Mouse (Mus musculus): Measurements from ENCODE around the gene Hivep3.
A peak's percentile ranks its signal among the peaks of the same experiment; 100 is the strongest.

Gene Hivep3

GRCm38 (mm10) chr4:119789495-119790148 is 56.0 kb downstream of the Hivep3 start:
- no peak overlapping the region for H3K4me3 ChIP-seq (replicated peaks; ENCODE audit: low read length)
- no peaks in the 10 kb centered on the region for H3K36me3 ChIP-seq (ENCODE audit: insufficient read depth, low read length)
- H3K4me1 ChIP-seq (replicated peaks; ENCODE audit: low read depth, low read length), result no peaks in the 10 kb centered on the region
- no peaks in the 10 kb centered on the region for H3K27me3 ChIP-seq (ENCODE audit: insufficient read depth, low read length)
- no peak for TF ChIP-seq NANOG (IDR thresholded peaks at IDR 0.05; ENCODE audit: borderline replicate concordance, low read length)
- TF ChIP-seq POU5F1 (IDR thresholded peaks at IDR 0.05; ENCODE audit: borderline replicate concordance, low read length), result no peak
- TF ChIP-seq CTCF (conservative IDR thresholded peaks at IDR 0.05; ENCODE audit: low read length), result no peak
- H3K9me3 ChIP-seq (ENCODE audit: low read length), result no peaks in the 10 kb centered on the region

GRCm38 (mm10) chr4:119798891-119799290 is 65.3 kb downstream of the Hivep3 start:
- H3K4me1 ChIP-seq (replicated peaks; ENCODE audit: low read depth, low read length), result no peaks in the 10 kb centered on the region
- no peak overlapping the region for H3K4me3 ChIP-seq (replicated peaks; ENCODE audit: low read length)
- H3K36me3 ChIP-seq (ENCODE audit: insufficient read depth, low read length), result no peaks in the 10 kb centered on the region
- TF ChIP-seq CTCF (conservative IDR thresholded peaks at IDR 0.05; ENCODE audit: low read length) (no peak), NANOG (IDR thresholded peaks at IDR 0.05; ENCODE audit: borderline replicate concordance, low read length) (no peak), POU5F1 (IDR thresholded peaks at IDR 0.05; ENCODE audit: borderline replicate concordance, low read length) (no peak)
- no peaks in the 10 kb centered on the region for H3K27me3 ChIP-seq (ENCODE audit: insufficient read depth, low read length)
- H3K9me3 ChIP-seq (ENCODE audit: low read length), result no peaks in the 10 kb centered on the region

- TF ChIP-seq POU5F1 (IDR thresholded peaks at IDR 0.05; ENCODE audit: borderline replicate concordance, low read length) (no peak), NANOG (IDR thresholded peaks at IDR 0.05; ENCODE audit: borderline replicate concordance, low read length) (no peak)
- Histone ChIP-seq H3K9me3 (ENCODE audit: low read length) (no peaks in the 10 kb centered on the region), H3K4me3 (replicated peaks; ENCODE audit: low read length) (no peak overlapping the region), H3K4me1 (replicated peaks; ENCODE audit: low read depth, low read length) (peaks cover 10% of the 10 kb centered on the region), H3K36me3 (ENCODE audit: insufficient read depth, low read length) (no peaks in the 10 kb centered on the region), H3K27me3 (ENCODE audit: insufficient read depth, low read length) (no peaks in the 10 kb centered on the region; the same call in 1 of the 2 replicates)
These were observed 73.0 kb downstream of the Hivep3 start for GRCm38 (mm10) chr4:119806556-119806955.

GRCm38 (mm10) chr4:119807359-119807758 is 73.8 kb downstream of the Hivep3 start:
- Histone ChIP-seq H3K27me3 (ENCODE audit: insufficient read depth, low read length) (no peaks in the 10 kb centered on the region; the same call in 1 of the 2 replicates), H3K4me3 (replicated peaks; ENCODE audit: low read length) (no peak overlapping the region)
- TF ChIP-seq NANOG (IDR thresholded peaks at IDR 0.05; ENCODE audit: borderline replicate concordance, low read length) (no peak), CTCF (conservative IDR thresholded peaks at IDR 0.05; ENCODE audit: low read length) (no peak), POU5F1 (IDR thresholded peaks at IDR 0.05; ENCODE audit: borderline replicate concordance, low read length) (no peak)

GRCm38 (mm10) chr4:119809245-119809644 is 75.7 kb downstream of the Hivep3 start:
- Histone ChIP-seq H3K36me3 (ENCODE audit: insufficient read depth, low read length) (no peaks in the 10 kb centered on the region), H3K9me3 (ENCODE audit: low read length) (no peaks in the 10 kb centered on the region), H3K4me3 (replicated peaks; ENCODE audit: low read length) (no peak overlapping the region), H3K27me3 (ENCODE audit: insufficient read depth, low read length) (peaks cover 6% of the 10 kb centered on the region), H3K4me1 (replicated peaks; ENCODE audit: low read depth, low read length) (peaks cover 24% of the 10 kb centered on the region)
- TF ChIP-seq NANOG (IDR thresholded peaks at IDR 0.05; ENCODE audit: borderline replicate concordance, low read length) (no peak), CTCF (conservative IDR thresholded peaks at IDR 0.05; ENCODE audit: low read length) (peak; percentile 77), POU5F1 (IDR thresholded peaks at IDR 0.05; ENCODE audit: borderline replicate concordance, low read length) (no peak)

More at GRCm38 (mm10) chr4:119807359-119807758, 73.8 kb downstream of the Hivep3 start:
- peaks cover 10% of the 10 kb centered on the region for H3K4me1 ChIP-seq (replicated peaks; ENCODE audit: low read depth, low read length)
- no peaks in the 10 kb centered on the region for H3K36me3 ChIP-seq (ENCODE audit: insufficient read depth, low read length)
- H3K9me3 ChIP-seq (ENCODE audit: low read length), result no peaks in the 10 kb centered on the region

GRCm38 (mm10) chr4:119812775-119813174 is 79.2 kb downstream of the Hivep3 start:
- Histone ChIP-seq H3K9me3 (ENCODE audit: low read length) (no peaks in the 10 kb centered on the region), H3K4me1 (replicated peaks; ENCODE audit: low read depth, low read length) (peaks cover 51% of the 10 kb centered on the region), H3K4me3 (replicated peaks; ENCODE audit: low read length) (no peak overlapping the region), H3K36me3 (ENCODE audit: insufficient read depth, low read length) (no peaks in the 10 kb centered on the region), H3K27me3 (ENCODE audit: insufficient read depth, low read length) (peaks cover 12% of the 10 kb centered on the region)
- TF ChIP-seq POU5F1 (IDR thresholded peaks at IDR 0.05; ENCODE audit: borderline replicate concordance, low read length) (no peak), NANOG (IDR thresholded peaks at IDR 0.05; ENCODE audit: borderline replicate concordance, low read length) (no peak), CTCF (conservative IDR thresholded peaks at IDR 0.05; ENCODE audit: low read length) (no peak)

- Histone ChIP-seq H3K9me3 (ENCODE audit: low read length) (no peaks in the 10 kb centered on the region), H3K4me1 (replicated peaks; ENCODE audit: low read depth, low read length) (peaks cover 51% of the 10 kb centered on the region), H3K27me3 (ENCODE audit: insufficient read depth, low read length) (peaks cover 12% of the 10 kb centered on the region), H3K4me3 (replicated peaks; ENCODE audit: low read length) (peak overlapping the region; percentile 75; the same call in 1 of the 2 replicates), H3K36me3 (ENCODE audit: insufficient read depth, low read length) (no peaks in the 10 kb centered on the region)
- TF ChIP-seq CTCF (conservative IDR thresholded peaks at IDR 0.05; ENCODE audit: low read length), result no peak
- TF ChIP-seq POU5F1 (IDR thresholded peaks at IDR 0.05; ENCODE audit: borderline replicate concordance, low read length), result no peak
- no peak for TF ChIP-seq NANOG (IDR thresholded peaks at IDR 0.05; ENCODE audit: borderline replicate concordance, low read length)
These were observed 80.1 kb downstream of the Hivep3 start for GRCm38 (mm10) chr4:119813500-119814184.

GRCm38 (mm10) chr4:119814185-119815132 is 80.9 kb downstream of the Hivep3 start:
- Histone ChIP-seq H3K4me3 (replicated peaks; ENCODE audit: low read length) (peak overlapping the region; percentile 75), H3K27me3 (ENCODE audit: insufficient read depth, low read length) (peaks cover 12% of the 10 kb centered on the region), H3K36me3 (ENCODE audit: insufficient read depth, low read length) (no peaks in the 10 kb centered on the region), H3K9me3 (ENCODE audit: low read length) (no peaks in the 10 kb centered on the region), H3K4me1 (replicated peaks; ENCODE audit: low read depth, low read length) (peaks cover 45% of the 10 kb centered on the region)
- TF ChIP-seq POU5F1 (IDR thresholded peaks at IDR 0.05; ENCODE audit: borderline replicate concordance, low read length) (no peak), NANOG (IDR thresholded peaks at IDR 0.05; ENCODE audit: borderline replicate concordance, low read length) (no peak), CTCF (conservative IDR thresholded peaks at IDR 0.05; ENCODE audit: low read length) (no peak)
